Mouse (Mus musculus): ENCODE data around the gene Hist1h4j. TPM values are rescaled to one million over a fixed set of nuclear protein-coding genes. Genes with fewer than 3 reads are reported as not detected.

Hist1h4j gene
- total and polyA plus RNA-seq, 3 experiments: 1.8 to 936 (median 27.8) TPM

DNA sequence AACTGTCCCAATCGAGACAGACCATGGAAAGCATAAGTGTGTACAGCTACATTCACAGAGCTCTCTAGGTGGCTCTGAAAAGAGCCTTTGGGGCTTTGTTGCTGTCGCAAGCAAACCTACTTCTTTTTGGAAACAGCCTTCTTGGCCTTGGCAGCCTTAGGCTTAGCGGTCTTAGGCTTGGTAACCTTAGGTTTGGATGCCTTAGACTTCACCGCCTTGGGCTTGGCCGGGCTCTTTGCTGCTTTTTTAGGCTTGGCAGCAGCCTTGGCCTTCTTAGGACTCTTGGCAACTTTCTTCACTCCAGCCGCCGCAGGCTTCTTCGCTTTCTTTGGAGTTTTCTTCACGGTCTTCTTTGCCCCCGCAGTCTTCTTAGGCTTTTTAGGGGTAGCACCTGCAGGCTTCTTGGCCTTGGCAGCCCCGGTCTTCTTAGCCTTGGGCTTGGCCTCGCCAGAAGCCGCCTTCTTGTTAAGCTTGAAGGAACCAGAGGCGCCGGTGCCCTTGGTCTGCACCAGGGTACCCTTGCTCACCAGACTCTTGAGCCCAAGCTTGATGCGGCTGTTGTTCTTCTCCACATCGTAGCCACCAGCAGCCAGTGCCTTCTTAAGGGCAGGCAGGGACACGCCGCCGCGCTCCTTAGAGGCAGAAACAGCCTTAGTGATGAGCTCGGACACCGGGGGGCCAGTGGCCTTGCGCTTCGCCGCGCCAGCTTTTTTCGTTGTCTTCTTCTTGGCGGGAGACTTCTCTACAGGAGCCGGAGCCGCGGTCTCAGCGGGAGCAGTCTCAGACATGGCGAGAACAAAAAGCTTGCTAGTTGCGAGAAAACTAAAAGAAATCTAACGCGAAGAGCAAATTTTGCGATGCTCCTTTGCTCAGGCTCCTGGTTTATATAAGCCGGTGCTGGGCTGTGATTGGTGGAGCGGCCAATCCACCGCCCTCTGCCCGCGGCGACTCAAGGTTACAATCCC lies 45.2 kb downstream of the Hist1h4j start, which contains the start of gene Hist1h1b (continued):
- TF ChIP-seq SIN3A (IDR thresholded peaks at IDR 0.05; ENCODE audit: low read length): peak; percentile 95
- peak; percentile 82; the same call in 1 of the 2 replicates for TF ChIP-seq E2F4 (IDR thresholded peaks at IDR 0.05; ENCODE audit: insufficient replicate concordance, low read depth, low read length)
- peak; percentile 85; the same call in 1 of the 2 replicates for TF ChIP-seq CHD1 (IDR thresholded peaks at IDR 0.05; ENCODE audit: low read depth, low read length)
- TF ChIP-seq MAFK (IDR thresholded peaks at IDR 0.05; ENCODE audit: insufficient replicate concordance, low read length): 0 out of 2 replicates have a peak, but pooled peaks have one; percentile 7
- peak; percentile 19; the same call in 1 of the 2 replicates for TF ChIP-seq ELF1 (IDR thresholded peaks at IDR 0.05; ENCODE audit: low read depth, low read length)
- TF ChIP-seq CTCF (conservative IDR thresholded peaks at IDR 0.05 in 1 of 2, IDR thresholded peaks at IDR 0.05 in 1 of 2; ENCODE audit: low read depth in 2 of 2, low read length in 2 of 2): no peak
- peak; percentile 96 for TF ChIP-seq TCF12 (IDR thresholded peaks at IDR 0.05; ENCODE audit: low read depth, low read length)

DNA sequence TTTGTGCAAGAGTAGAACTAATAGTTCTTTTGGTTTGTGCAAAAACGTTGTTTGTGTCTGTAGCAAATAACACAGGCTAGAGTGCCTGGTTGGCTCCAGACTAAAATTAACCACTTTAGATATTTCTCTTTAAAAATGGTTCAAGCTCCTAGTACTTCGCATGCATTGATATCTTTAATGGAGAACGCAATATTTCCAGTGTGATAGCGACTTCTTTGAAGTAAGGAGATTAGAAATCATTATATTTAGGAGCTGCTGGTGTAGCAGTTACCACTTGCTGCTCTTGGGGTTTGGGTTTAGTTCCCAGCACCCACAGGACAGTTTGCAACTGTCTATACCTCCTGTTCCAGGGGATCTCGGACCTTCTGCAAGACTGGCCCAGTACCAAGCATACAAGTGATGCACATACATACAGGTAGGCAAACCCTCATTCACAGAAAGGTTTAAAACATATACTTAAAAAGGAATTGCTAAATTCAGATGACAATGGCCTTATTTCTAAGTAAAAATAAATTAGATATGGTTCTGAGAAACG lies 46.2 kb downstream of the Hist1h4j start:
- no peaks in the 10 kb centered on the region for H3K36me3 ChIP-seq (replicated peaks in 1 of 2; ENCODE audit: control insufficient read depth in 1 of 2, insufficient read depth in 1 of 2, low read length in 1 of 2)
- H3K27me3 ChIP-seq (replicated peaks): no peaks in the 10 kb centered on the region
- H3K79me2 ChIP-seq (replicated peaks; ENCODE audit: control insufficient read depth, extremely low read depth, insufficient read depth, poor library complexity, severe bottlenecking): no peaks in the 10 kb centered on the region; the same call in 1 of the 2 replicates
- peak; percentile 29 for DNase-seq (ENCODE audit: extremely low read depth)
- peak overlapping the region in 1 of 3 experiments; percentile 59 for H3K4me3 ChIP-seq (replicated peaks in 1 of 3; ENCODE audit: low read depth in 2 of 3, low read length in 2 of 3, poor library complexity in 1 of 3)
- H3K4me1 ChIP-seq (ENCODE audit: control insufficient read depth in 1 of 2, insufficient read depth in 2 of 2): peaks cover 6 to 39% of the 10 kb centered on the region in 2 experiments; a peak in 3 of 4 replicates
- TF ChIP-seq ETS1 (conservative IDR thresholded peaks at IDR 0.05; ENCODE audit: low read depth, low read length): no peak
- no peak for TF ChIP-seq POLR2A (IDR thresholded peaks at IDR 0.05; ENCODE audit: low read depth, low read length)
- no peak for TF ChIP-seq MYC (IDR thresholded peaks at IDR 0.05; ENCODE audit: low read depth, low read length)
- TF ChIP-seq GABPA (IDR thresholded peaks at IDR 0.05; ENCODE audit: insufficient replicate concordance, low read depth, low read length): no peak
- no peak for TF ChIP-seq CHD1 (IDR thresholded peaks at IDR 0.05; ENCODE audit: low read depth, low read length)
- TF ChIP-seq ZC3H11A (IDR thresholded peaks at IDR 0.05; ENCODE audit: low read depth, low read length): no peak
- no peak for TF ChIP-seq ZKSCAN1 (IDR thresholded peaks at IDR 0.05; ENCODE audit: borderline replicate concordance, low read depth, low read length)
- no peak for TF ChIP-seq JUND (conservative IDR thresholded peaks at IDR 0.05; ENCODE audit: low read depth, low read length)
- TF ChIP-seq MEF2A (IDR thresholded peaks at IDR 0.05; ENCODE audit: borderline replicate concordance, low read depth, low read length): no peak
- no peak for TF ChIP-seq EP300 (IDR thresholded peaks at IDR 0.05; ENCODE audit: low read length)
- no peak for TF ChIP-seq MAX (IDR thresholded peaks at IDR 0.05; ENCODE audit: low read length)
- peak overlapping the region; percentile 86; the same call in 1 of the 2 replicates for H3K9ac ChIP-seq (ENCODE audit: insufficient read depth, low read depth)
- H3K27ac ChIP-seq (ENCODE audit: insufficient read depth, low read depth): peak overlapping the region; percentile 35; the same call in 1 of the 2 replicates
- dilution Hi-C loops (cut with MboI; ENCODE audit: extremely low pct_ligation_motif_present, extremely low pct_unique_long_range_greater_than_20kb, low sequenced_read_pairs) (no loop called here), in situ Hi-C loops (cut with MboI; ENCODE audit: low pct_ligation_motif_present, low pct_unique_long_range_greater_than_20kb, low sequenced_read_pairs) (no loop called here)
- peak overlapping the region; percentile 65 for H3K4me2 ChIP-seq (ENCODE audit: insufficient read depth, low read depth, poor library complexity, severe bottlenecking)
- no peaks in the 10 kb centered on the region for H3K9me3 ChIP-seq (replicated peaks; ENCODE audit: low read length)

All from CH12.LX (cell line).